Comparison of ENCODE assay signal across 30 mouse cellular contexts in the genomic region with DNA sequence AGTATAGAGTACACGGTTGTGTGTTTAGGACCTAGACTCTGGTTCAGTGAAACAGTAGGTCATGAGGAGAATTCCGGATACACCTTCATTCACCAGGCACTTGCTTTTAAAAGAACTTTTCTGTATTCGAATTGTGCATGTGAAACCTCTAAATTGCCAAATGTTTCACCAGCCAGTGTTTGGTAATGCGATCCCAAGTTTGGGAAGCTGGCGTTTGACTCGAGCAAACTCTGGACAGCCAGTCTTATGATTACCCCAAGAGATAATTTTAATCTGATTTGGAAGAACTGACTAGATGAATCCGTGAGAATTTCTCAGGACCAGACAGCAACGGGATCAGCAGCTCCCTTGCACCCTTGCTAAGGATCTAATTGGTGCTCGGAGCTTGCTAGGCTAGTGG. TPM values are rescaled to one million over a fixed set of nuclear protein-coding genes. Genes with fewer than 3 reads are reported as not detected.
"Had no signal": no experiment of that assay in that cellular context is flagged by ENCODE, and none has a peak within 500 bp of the region (broad histone marks: within the 10 kb centered on the region; RNA-seq: fewer than 3 reads in every experiment).

No protein-coding gene starts in this region.

- H3K4me3 ChIP-seq: heart, embryonic 12.5 days; heart, embryonic 13.5 days; heart, embryonic 15.5 days; hindbrain, embryonic 10.5 days; hindbrain, embryonic 12.5 days; hindbrain, embryonic 13.5 days; hindbrain, embryonic 15.5 days; intestine, embryonic 15.5 days; kidney, embryonic 15.5 days; layer of hippocampus, adult 2 months; left cerebral cortex, adult 2 months had no signal

- H3K4me2 ChIP-seq: heart, embryonic 11.5 days; heart, embryonic 12.5 days; heart, embryonic 13.5 days; heart, embryonic 15.5 days; hindbrain, embryonic 12.5 days; hindbrain, embryonic 13.5 days; hindbrain, embryonic 14.5 days; hindbrain, embryonic 15.5 days; intestine, embryonic 15.5 days; kidney, embryonic 15.5 days had no signal

- H3K36me3 ChIP-seq: heart, embryonic 12.5 days; heart, embryonic 13.5 days; heart, embryonic 15.5 days; hindbrain, embryonic 10.5 days; hindbrain, embryonic 12.5 days; hindbrain, embryonic 13.5 days; hindbrain, embryonic 15.5 days; intestine, embryonic 15.5 days; kidney, embryonic 15.5 days had no signal

- DNase-seq: heart, postnatal 10 days; heart, postnatal 14 days; heart, postnatal 36 days; heart, postnatal 4 days; kidney, adult 11 months; kidney, adult 18-20 months; kidney, adult 2 months; kidney, adult 8-10 months; kidney, adult 9 months; kidney, postnatal 10 days; kidney, postnatal 14 days; kidney, postnatal 25 days; kidney, postnatal 36 days; kidney, postnatal 4 days; layer of hippocampus, adult 9-11 months; layer of hippocampus, postnatal 36 days had no signal

- H3K27me3 ChIP-seq: heart, embryonic 12.5 days; heart, embryonic 13.5 days; heart, embryonic 15.5 days; hindbrain, embryonic 12.5 days; hindbrain, embryonic 13.5 days; hindbrain, embryonic 15.5 days; intestine, embryonic 15.5 days; kidney, embryonic 15.5 days had no signal

RNA-seq across cellular contexts. Expression of a gene that starts 33.3 kb away (rescaled TPM):
- polyA plus RNA-seq: kidney, adult 2 months; large intestine, adult 2 months had no signal
